Comparison of ENCODE assay signal across 27 mouse cellular contexts in genomic region chr17:36922715-36923114, GRCm38 (mm10). TPM values are rescaled to one million over a fixed set of nuclear protein-coding genes. Genes with fewer than 3 reads are reported as not detected.
DNase-seq lines count a peak whose midpoint lies in the region; ATAC-seq and TF ChIP-seq lines count a peak whose summit lies in the region.
"Had no signal": no experiment of that assay in that cellular context is flagged by ENCODE, and none has a peak within 500 bp of the region (broad histone marks: within the 10 kb centered on the region; RNA-seq: fewer than 3 reads in every experiment).

No protein-coding gene starts in this region.

- ATAC-seq in intestine, embryonic 15.5 days = peak; percentile 73
- peak; percentile 43; the same call in 1 of the 2 replicates for ATAC-seq in intestine, postnatal 0 days
- ATAC-seq in hindbrain, embryonic 13.5 days (ENCODE audit: low FRiP score) = no peak
- no peak for ATAC-seq in hindbrain, embryonic 11.5 days (ENCODE audit: low FRiP score)
- ATAC-seq: activated CD4-positive, CD25-positive, alpha-beta regulatory T cell, adult 4 months; forebrain, embryonic 14.5 days; forebrain, embryonic 16.5 days; Patski had no signal

- no peak for DNase-seq in liver
- DNase-seq in lung, postnatal 25 days (ENCODE audit: low spot score) = no peak
- no peak for DNase-seq in hindbrain, embryonic 11.5 days (ENCODE audit: low spot score)
- DNase-seq: adrenal gland, adult 8-10 months; adrenal gland, postnatal 14 days; adrenal gland, postnatal 36 days; cerebellum, adult 11-12 months; cerebellum, adult 2 months; cerebellum, adult 9-10 months; cerebellum, postnatal 10 days; cerebellum, postnatal 25 days had no signal

- TF ChIP-seq POLR2A in ES-Bruce4 (IDR thresholded peaks at IDR 0.05; ENCODE audit: insufficient read depth, low read length) = no peak

- H3K36me3 ChIP-seq in E14TG2a.4 (ENCODE audit: insufficient read depth, low read length) (no peaks in the 10 kb centered on the region), ES-Bruce4 (ENCODE audit: control insufficient read depth, insufficient read depth, low read length, poor library complexity, severe bottlenecking) (no peaks in the 10 kb centered on the region)
- H3K36me3 ChIP-seq in intestine, embryonic 15.5 days = no peaks in the 10 kb centered on the region
- H3K36me3 ChIP-seq in intestine, postnatal 0 days (ENCODE audit: control insufficient read depth, insufficient read depth) = no peaks in the 10 kb centered on the region
- no peaks in the 10 kb centered on the region for H3K36me3 ChIP-seq in hindbrain, embryonic 13.5 days
- no peaks in the 10 kb centered on the region for H3K36me3 ChIP-seq in hindbrain, embryonic 11.5 days (ENCODE audit: control insufficient read depth, insufficient read depth, low read length)
- H3K36me3 ChIP-seq: embryonic facial prominence, embryonic 10.5 days; embryonic facial prominence, embryonic 12.5 days; G1E had no signal

- H3K27ac ChIP-seq in ES-Bruce4 (ENCODE audit: insufficient read depth, low read length) = no peak overlapping the region
- H3K27ac ChIP-seq in intestine, embryonic 15.5 days = no peak overlapping the region
- no peak overlapping the region for H3K27ac ChIP-seq in intestine, postnatal 0 days (ENCODE audit: low read depth, low read length)
- H3K27ac ChIP-seq in hindbrain, embryonic 13.5 days = no peak overlapping the region
- no peak overlapping the region for H3K27ac ChIP-seq in hindbrain, embryonic 11.5 days (ENCODE audit: low read depth, low read length)
- H3K27ac ChIP-seq: embryonic facial prominence, embryonic 10.5 days; embryonic facial prominence, embryonic 12.5 days had no signal

- 0 out of 2 replicates have a peak overlapping the region, but pooled peaks have one; percentile 35 for H3K9ac ChIP-seq in ES-Bruce4 (ENCODE audit: low read depth, poor library complexity, severe bottlenecking)
- no peak overlapping the region for H3K9ac ChIP-seq in intestine, embryonic 15.5 days
- H3K9ac ChIP-seq in intestine, postnatal 0 days (ENCODE audit: low read depth, low read length) = no peak overlapping the region
- no peak overlapping the region for H3K9ac ChIP-seq in hindbrain, embryonic 13.5 days
- H3K9ac ChIP-seq in hindbrain, embryonic 11.5 days (ENCODE audit: low read depth, low read length) = no peak overlapping the region
- H3K9ac ChIP-seq: embryonic facial prominence, embryonic 12.5 days had no signal

- WGBS in intestine, embryonic 15.5 days = 77% methylated on average over 4 of the region's 4 CpGs
- WGBS in intestine, postnatal 0 days = 72% methylated on average over 4 of the region's 4 CpGs
- 89% methylated on average over 4 of the region's 4 CpGs for WGBS in hindbrain, embryonic 13.5 days
- WGBS in hindbrain, embryonic 11.5 days = 88% methylated on average over 4 of the region's 4 CpGs

- H3K27me3 ChIP-seq in E14TG2a.4 (ENCODE audit: insufficient read depth, low read length) (no peaks in the 10 kb centered on the region), ES-Bruce4 (ENCODE audit: control insufficient read depth, insufficient read depth, low read length, poor library complexity, severe bottlenecking) (no peaks in the 10 kb centered on the region)
- H3K27me3 ChIP-seq in intestine, embryonic 15.5 days (replicated peaks) = no peaks in the 10 kb centered on the region
- no peaks in the 10 kb centered on the region for H3K27me3 ChIP-seq in intestine, postnatal 0 days (replicated peaks; ENCODE audit: control insufficient read depth, insufficient read depth, low read length)
- no peaks in the 10 kb centered on the region for H3K27me3 ChIP-seq in hindbrain, embryonic 13.5 days
- H3K27me3 ChIP-seq in hindbrain, embryonic 11.5 days (ENCODE audit: control insufficient read depth, insufficient read depth, low read length) = no peaks in the 10 kb centered on the region
- H3K27me3 ChIP-seq: Patski had no signal

- no peak overlapping the region for H3K4me2 ChIP-seq in intestine, embryonic 15.5 days (replicated peaks)
- H3K4me2 ChIP-seq in intestine, postnatal 0 days (replicated peaks; ENCODE audit: low read depth) = no peak overlapping the region
- no peak overlapping the region for H3K4me2 ChIP-seq in hindbrain, embryonic 13.5 days
- H3K4me2 ChIP-seq in hindbrain, embryonic 11.5 days (replicated peaks; ENCODE audit: low read depth, low read length) = no peak overlapping the region
- H3K4me2 ChIP-seq: embryonic facial prominence, embryonic 12.5 days had no signal

- H3K4me3 ChIP-seq in E14TG2a.4 (replicated peaks; ENCODE audit: low read length) = peak overlapping the region; percentile 74
- H3K4me3 ChIP-seq in ES-Bruce4 (ENCODE audit: low read depth, low read length) = no peak overlapping the region
- no peak overlapping the region for H3K4me3 ChIP-seq in intestine, embryonic 15.5 days (replicated peaks)
- H3K4me3 ChIP-seq in intestine, postnatal 0 days (ENCODE audit: low read depth, low read length) = no peak overlapping the region
- no peak overlapping the region for H3K4me3 ChIP-seq in hindbrain, embryonic 13.5 days
- no peak overlapping the region for H3K4me3 ChIP-seq in hindbrain, embryonic 11.5 days (ENCODE audit: low read depth, low read length)
- H3K4me3 ChIP-seq: embryonic facial prominence, embryonic 10.5 days; embryonic facial prominence, embryonic 12.5 days had no signal

- no peak for TF ChIP-seq CTCF in E14TG2a.4 (conservative IDR thresholded peaks at IDR 0.05; ENCODE audit: low read length)
- TF ChIP-seq CTCF in ES-Bruce4 (IDR thresholded peaks at IDR 0.05; ENCODE audit: low read depth, low read length) = no peak
- TF ChIP-seq CTCF in intestine, postnatal 0 days (IDR thresholded peaks at IDR 0.05; ENCODE audit: low read depth) = no peak

- TF ChIP-seq EP300 in ES-Bruce4 (IDR thresholded peaks at IDR 0.05; ENCODE audit: insufficient read depth, low read depth, low read length) = no peak

- H3K4me1 ChIP-seq in E14TG2a.4 (replicated peaks; ENCODE audit: low read depth, low read length) (peaks cover 42% of the 10 kb centered on the region), ES-Bruce4 (ENCODE audit: control insufficient read depth, insufficient read depth, low read length) (no peaks in the 10 kb centered on the region)
- no peaks in the 10 kb centered on the region for H3K4me1 ChIP-seq in intestine, embryonic 15.5 days (replicated peaks)
- no peaks in the 10 kb centered on the region for H3K4me1 ChIP-seq in intestine, postnatal 0 days (replicated peaks; ENCODE audit: control insufficient read depth, insufficient read depth, low read length)
- H3K4me1 ChIP-seq in hindbrain, embryonic 13.5 days (replicated peaks) = no peaks in the 10 kb centered on the region
- H3K4me1 ChIP-seq in hindbrain, embryonic 11.5 days (replicated peaks; ENCODE audit: control insufficient read depth, insufficient read depth, low read length) = no peaks in the 10 kb centered on the region
- H3K4me1 ChIP-seq: embryonic facial prominence, embryonic 10.5 days; embryonic facial prominence, embryonic 12.5 days had no signal

- H3K9me3 ChIP-seq in E14TG2a.4 (ENCODE audit: low read length) (no peaks in the 10 kb centered on the region), ES-Bruce4 (replicated peaks; ENCODE audit: control insufficient read depth, insufficient read depth, low read length, poor library complexity, severe bottlenecking) (no peaks in the 10 kb centered on the region)
- no peaks in the 10 kb centered on the region for H3K9me3 ChIP-seq in intestine, embryonic 15.5 days
- no peaks in the 10 kb centered on the region for H3K9me3 ChIP-seq in intestine, postnatal 0 days (ENCODE audit: control insufficient read depth)
- no peaks in the 10 kb centered on the region for H3K9me3 ChIP-seq in hindbrain, embryonic 13.5 days
- H3K9me3 ChIP-seq in hindbrain, embryonic 11.5 days (ENCODE audit: control insufficient read depth, low read length) = no peaks in the 10 kb centered on the region
- H3K9me3 ChIP-seq: embryonic facial prominence, embryonic 10.5 days; embryonic facial prominence, embryonic 12.5 days; G1E had no signal

RNA-seq across cellular contexts. Expression of gene Rnf39, which starts 20.0 kb away (rescaled TPM):
- polyA plus RNA-seq in ES-Bruce4 (2011; ENCODE audit: insufficient read depth, insufficient read length, low read depth, missing spikeins) = 0.88 and 2.5 TPM in 2 replicates
- polyA plus RNA-seq in intestine, embryonic 15.5 days (2015; fragmentation: Nextera tagmentation; extraction: Ambion mirVana) = 1.7 and 1.8 TPM in 2 replicates
- polyA plus RNA-seq in intestine, postnatal 0 days (2015; fragmentation: Nextera tagmentation; extraction: Ambion mirVana) = 1.7 and 2.2 TPM in 2 replicates
- 0.69 and 1.3 TPM in 2 replicates for polyA plus RNA-seq in hindbrain, embryonic 13.5 days (2015; fragmentation: Nextera tagmentation; extraction: Ambion mirVana)
- polyA plus RNA-seq in hindbrain, embryonic 11.5 days (2014; fragmentation: Nextera tagmentation; extraction: Ambion mirVana) = 0.34 and 1.4 TPM in 2 replicates
- polyA plus RNA-seq: activated CD4-positive, CD25-positive, alpha-beta regulatory T cell, adult 4 months; embryonic facial prominence, embryonic 10.5 days; G1E had no signal

RNA-seq across cellular contexts. Expression of gene Trim31, which starts 24.8 kb away (rescaled TPM):
- not detected in 2 replicates for polyA plus RNA-seq in ES-Bruce4 (2011; ENCODE audit: insufficient read depth, insufficient read length, low read depth, missing spikeins)
- 43.1 and 47.6 TPM in 2 replicates for polyA plus RNA-seq in intestine, embryonic 15.5 days (2015; fragmentation: Nextera tagmentation; extraction: Ambion mirVana)
- polyA plus RNA-seq in intestine, postnatal 0 days (2015; fragmentation: Nextera tagmentation; extraction: Ambion mirVana) = 53.7 and 56.2 TPM in 2 replicates
- polyA plus RNA-seq in hindbrain, embryonic 13.5 days (2015; fragmentation: Nextera tagmentation; extraction: Ambion mirVana) = not detected in 2 replicates
- polyA plus RNA-seq in hindbrain, embryonic 11.5 days (2014; fragmentation: Nextera tagmentation; extraction: Ambion mirVana) = not detected in 2 replicates
- polyA plus RNA-seq: activated CD4-positive, CD25-positive, alpha-beta regulatory T cell, adult 4 months; C2C12; cerebellum, adult 2 months; cortical plate, adult 2 months; embryonic facial prominence, embryonic 10.5 days; embryonic facial prominence, embryonic 12.5 days; embryonic facial prominence, embryonic 14.5 days; forebrain, embryonic 11.5 days; forebrain, embryonic 14.5 days; forebrain, embryonic 16.5 days; G1E; Patski had no signal

RNA-seq across cellular contexts. Expression of gene Ppp1r11, which starts 28.8 kb away (rescaled TPM):
- 67.3 and 68.8 TPM in 2 replicates for polyA plus RNA-seq in ES-Bruce4 (2011; ENCODE audit: insufficient read depth, insufficient read length, low read depth, missing spikeins)
- 95.4 and 99.5 TPM in 2 replicates for polyA plus RNA-seq in intestine, embryonic 15.5 days (2015; fragmentation: Nextera tagmentation; extraction: Ambion mirVana)
- polyA plus RNA-seq in intestine, postnatal 0 days (2015; fragmentation: Nextera tagmentation; extraction: Ambion mirVana) = 91.6 and 96.1 TPM in 2 replicates
- 163 and 169 TPM in 2 replicates for polyA plus RNA-seq in hindbrain, embryonic 13.5 days (2015; fragmentation: Nextera tagmentation; extraction: Ambion mirVana)
- polyA plus RNA-seq in hindbrain, embryonic 11.5 days (2014; fragmentation: Nextera tagmentation; extraction: Ambion mirVana) = 161 and 165 TPM in 2 replicates

RNA-seq across cellular contexts. Expression of gene Trim40, which starts 32.8 kb away (rescaled TPM):
- polyA plus RNA-seq in ES-Bruce4 (2011; ENCODE audit: insufficient read depth, insufficient read length, low read depth, missing spikeins) = 0.41 TPM in 1 of 2 replicates, not detected in the other
- 0.78 and 1.2 TPM in 2 replicates for polyA plus RNA-seq in intestine, embryonic 15.5 days (2015; fragmentation: Nextera tagmentation; extraction: Ambion mirVana)
- polyA plus RNA-seq in intestine, postnatal 0 days (2015; fragmentation: Nextera tagmentation; extraction: Ambion mirVana) = 6.8 TPM in 2 replicates
- polyA plus RNA-seq in hindbrain, embryonic 13.5 days (2015; fragmentation: Nextera tagmentation; extraction: Ambion mirVana) = not detected in 2 replicates
- polyA plus RNA-seq in hindbrain, embryonic 11.5 days (2014; fragmentation: Nextera tagmentation; extraction: Ambion mirVana) = not detected in 2 replicates
- polyA plus RNA-seq: activated CD4-positive, CD25-positive, alpha-beta regulatory T cell, adult 4 months; C2C12; embryonic facial prominence, embryonic 10.5 days; embryonic facial prominence, embryonic 12.5 days; embryonic facial prominence, embryonic 14.5 days; forebrain, embryonic 11.5 days; forebrain, embryonic 14.5 days; forebrain, embryonic 16.5 days; G1E; Patski had no signal

RNA-seq across cellular contexts. Expression of gene Znrd1, which starts 35.6 kb away (rescaled TPM):
- polyA plus RNA-seq in ES-Bruce4 (2011; ENCODE audit: insufficient read depth, insufficient read length, low read depth, missing spikeins) = 71.7 and 79.6 TPM in 2 replicates
- polyA plus RNA-seq in intestine, embryonic 15.5 days (2015; fragmentation: Nextera tagmentation; extraction: Ambion mirVana) = 69.5 and 76.3 TPM in 2 replicates
- polyA plus RNA-seq in intestine, postnatal 0 days (2015; fragmentation: Nextera tagmentation; extraction: Ambion mirVana) = 59.1 and 60.1 TPM in 2 replicates
- 66.4 and 67.7 TPM in 2 replicates for polyA plus RNA-seq in hindbrain, embryonic 13.5 days (2015; fragmentation: Nextera tagmentation; extraction: Ambion mirVana)
- 82.8 and 86.9 TPM in 2 replicates for polyA plus RNA-seq in hindbrain, embryonic 11.5 days (2014; fragmentation: Nextera tagmentation; extraction: Ambion mirVana)

Comparison
In these comparisons a context has a peak if more than half of its experiments do, and no peak if none do; other contexts are left out.
1. ATAC-seq: peak in intestine, embryonic 15.5 days (single experiment) and intestine, postnatal 0 days (single experiment); none in hindbrain, embryonic 13.5 days (single experiment) and hindbrain, embryonic 11.5 days (single experiment).
2. RNA of gene Trim31, which starts 24.8 kb away (polyA plus RNA-seq): 53.7 to 56.2 TPM in intestine, postnatal 0 days and 43.1 to 47.6 TPM in intestine, embryonic 15.5 days; not detected in ES-Bruce4, not detected in hindbrain, embryonic 13.5 days and not detected in hindbrain, embryonic 11.5 days; every median in the first group is over 10 times any median in the second.